Mouse (Mus musculus): ENCODE measurements around the gene Ptpn5. TPM values are rescaled to one million over a fixed set of nuclear protein-coding genes. Genes with fewer than 3 reads are reported as not detected.

Gene Ptpn5
- polyA plus RNA-seq, 1 experiment from 2014 or later: 6.9 TPM

GRCm38 (mm10) chr7:47102970-47103369 lies 30.5 kb downstream of the Ptpn5 start:
- no peaks in the 10 kb centered on the region for H3K27me3 ChIP-seq (ENCODE audit: control insufficient read depth, insufficient read depth, low read depth, low read length)
- H3K27ac ChIP-seq (ENCODE audit: low read length): no peak overlapping the region
- no peak overlapping the region for H3K9ac ChIP-seq (ENCODE audit: low read length)
- no peak overlapping the region for H3K4me2 ChIP-seq (ENCODE audit: low read depth, low read length)
- H3K4me3 ChIP-seq (ENCODE audit: low read length): no peak overlapping the region
- 52% methylated on average over 2 of the region's 2 CpGs for WGBS
- H3K9me3 ChIP-seq (ENCODE audit: control insufficient read depth, low read length): no peaks in the 10 kb centered on the region
- no peaks in the 10 kb centered on the region for H3K36me3 ChIP-seq (ENCODE audit: control insufficient read depth, insufficient read depth, low read length)
- H3K4me1 ChIP-seq (replicated peaks; ENCODE audit: control insufficient read depth, insufficient read depth, low read length): peaks cover 5% of the 10 kb centered on the region; the same call in 1 of the 2 replicates
- ATAC-seq (ENCODE audit: low read depth): no peak

DNA sequence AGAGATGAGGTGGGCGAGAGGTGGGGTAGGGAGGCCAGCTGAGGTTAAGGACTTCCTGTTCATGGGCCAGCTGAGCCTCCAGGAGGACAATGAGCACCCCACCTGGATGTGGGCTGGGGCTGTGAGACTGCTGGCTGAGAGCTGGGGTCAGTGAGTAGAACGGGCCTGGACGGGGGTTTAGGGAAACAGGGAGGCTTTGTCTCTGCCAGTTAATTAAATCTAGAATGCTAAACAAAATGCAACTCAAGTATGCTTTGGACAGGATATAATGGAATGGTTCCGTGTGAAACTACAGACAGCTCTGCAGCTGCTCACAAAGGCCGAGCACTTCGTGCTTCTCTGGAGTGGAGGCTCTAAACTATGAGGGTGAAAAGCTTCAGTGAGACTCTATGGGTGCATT lies 32.9 kb downstream of the Ptpn5 start:
- no peaks in the 10 kb centered on the region for H3K9me3 ChIP-seq (ENCODE audit: control insufficient read depth, low read length)
- WGBS: 39% methylated on average over 6 of the region's 6 CpGs
- no peak overlapping the region for H3K4me2 ChIP-seq (ENCODE audit: low read depth, low read length)
- no peak overlapping the region for H3K9ac ChIP-seq (ENCODE audit: low read length)
- no peak overlapping the region for H3K4me3 ChIP-seq (ENCODE audit: low read length)
- ATAC-seq (ENCODE audit: low read depth): peak; percentile 80
- 0 out of 2 replicates have a peak, but pooled peaks cover 2% of the 10 kb centered on the region for H3K4me1 ChIP-seq (replicated peaks; ENCODE audit: control insufficient read depth, insufficient read depth, low read length)
- H3K36me3 ChIP-seq (ENCODE audit: control insufficient read depth, insufficient read depth, low read length): no peaks in the 10 kb centered on the region
- peak overlapping the region; percentile 51 for H3K27ac ChIP-seq (ENCODE audit: low read length)
- H3K27me3 ChIP-seq (ENCODE audit: control insufficient read depth, insufficient read depth, low read depth, low read length): no peaks in the 10 kb centered on the region

- 0 out of 2 replicates have a peak, but pooled peaks cover 2% of the 10 kb centered on the region for H3K4me1 ChIP-seq (replicated peaks; ENCODE audit: control insufficient read depth, insufficient read depth, low read length)
- no peaks in the 10 kb centered on the region for H3K36me3 ChIP-seq (ENCODE audit: control insufficient read depth, insufficient read depth, low read length)
- no peak overlapping the region for H3K9ac ChIP-seq (ENCODE audit: low read length)
- H3K9me3 ChIP-seq (ENCODE audit: control insufficient read depth, low read length): no peaks in the 10 kb centered on the region
- H3K27ac ChIP-seq (ENCODE audit: low read length): no peak overlapping the region
- ATAC-seq (ENCODE audit: low read depth): no peak
- 76% methylated on average over 7 of the region's 7 CpGs for WGBS
- H3K4me2 ChIP-seq (ENCODE audit: low read depth, low read length): no peak overlapping the region
- H3K27me3 ChIP-seq (ENCODE audit: control insufficient read depth, insufficient read depth, low read depth, low read length): no peaks in the 10 kb centered on the region
- H3K4me3 ChIP-seq (ENCODE audit: low read length): no peak overlapping the region
These were observed 34.2 kb downstream of the Ptpn5 start for GRCm38 (mm10) chr7:47099306-47099705.

DNA sequence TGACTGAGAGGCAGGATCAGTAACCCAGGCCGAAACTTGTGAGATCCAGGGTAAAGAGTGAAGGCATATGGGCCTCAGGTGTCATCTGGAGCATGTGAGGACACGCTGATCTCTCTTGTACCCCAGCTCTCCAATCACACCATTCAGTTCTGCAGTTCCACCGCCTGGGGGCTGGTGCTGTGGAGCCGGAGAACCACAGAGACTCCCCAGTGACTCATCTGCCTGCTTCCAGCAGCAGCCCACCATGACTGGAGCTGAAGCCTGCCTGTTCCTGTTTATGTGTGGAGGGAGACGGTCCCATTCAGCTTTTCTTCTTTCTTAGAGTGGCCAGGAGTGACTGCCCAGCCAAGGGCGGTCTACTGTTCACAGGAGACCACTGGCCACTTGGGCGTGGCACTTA lies 35.4 kb downstream of the Ptpn5 start:
- Histone ChIP-seq H3K4me3 (ENCODE audit: low read length) (no peak overlapping the region), H3K36me3 (ENCODE audit: control insufficient read depth, insufficient read depth, low read length) (no peaks in the 10 kb centered on the region), H3K4me1 (replicated peaks; ENCODE audit: control insufficient read depth, insufficient read depth, low read length) (no peaks in the 10 kb centered on the region), H3K27me3 (ENCODE audit: control insufficient read depth, insufficient read depth, low read depth, low read length) (no peaks in the 10 kb centered on the region), H3K4me2 (ENCODE audit: low read depth, low read length) (no peak overlapping the region), H3K27ac (ENCODE audit: low read length) (no peak overlapping the region), H3K9me3 (ENCODE audit: control insufficient read depth, low read length) (no peaks in the 10 kb centered on the region), H3K9ac (ENCODE audit: low read length) (no peak overlapping the region)
- no peak for ATAC-seq (ENCODE audit: low read depth)
- 67% methylated on average over 7 of the region's 7 CpGs for WGBS

DNA sequence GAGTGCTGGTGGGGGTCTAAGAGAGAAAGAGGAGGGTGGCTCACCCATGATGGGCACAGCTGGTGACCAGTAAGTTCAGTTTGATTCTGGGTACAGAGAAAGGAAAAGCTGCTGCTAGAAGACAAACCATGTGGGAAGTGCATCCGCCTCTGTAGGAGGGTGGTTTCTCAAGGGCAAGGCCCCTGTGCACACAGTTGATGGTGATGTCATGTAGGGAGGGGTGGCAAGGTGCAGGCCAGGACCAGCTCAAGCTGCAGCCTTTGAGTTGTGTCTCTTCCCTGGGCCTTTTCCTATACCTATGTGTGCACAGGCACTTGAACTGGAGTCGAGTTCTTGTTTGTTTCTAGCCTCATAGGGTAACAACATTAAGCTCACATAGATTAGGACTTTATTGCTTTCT lies 38.5 kb downstream of the Ptpn5 start:
- no peaks in the 10 kb centered on the region for H3K4me1 ChIP-seq (replicated peaks; ENCODE audit: control insufficient read depth, insufficient read depth, low read length)
- ATAC-seq (ENCODE audit: low read depth): no peak
- no peaks in the 10 kb centered on the region for H3K36me3 ChIP-seq (ENCODE audit: control insufficient read depth, insufficient read depth, low read length)
- no peak overlapping the region for H3K27ac ChIP-seq (ENCODE audit: low read length)
- 40% methylated on average over 2 of the region's 2 CpGs for WGBS
- no peak overlapping the region for H3K4me3 ChIP-seq (ENCODE audit: low read length)
- H3K9me3 ChIP-seq (ENCODE audit: control insufficient read depth, low read length): no peaks in the 10 kb centered on the region
- H3K4me2 ChIP-seq (ENCODE audit: low read depth, low read length): no peak overlapping the region
- H3K9ac ChIP-seq (ENCODE audit: low read length): no peak overlapping the region
- H3K27me3 ChIP-seq (ENCODE audit: control insufficient read depth, insufficient read depth, low read depth, low read length): no peaks in the 10 kb centered on the region

- no peaks in the 10 kb centered on the region for H3K36me3 ChIP-seq (ENCODE audit: control insufficient read depth, insufficient read depth, low read length)
- H3K27me3 ChIP-seq (ENCODE audit: control insufficient read depth, insufficient read depth, low read depth, low read length): no peaks in the 10 kb centered on the region
- H3K4me3 ChIP-seq (ENCODE audit: low read length): no peak overlapping the region
- 86% methylated on average over 5 of the region's 5 CpGs for WGBS
- no peaks in the 10 kb centered on the region for H3K4me1 ChIP-seq (replicated peaks; ENCODE audit: control insufficient read depth, insufficient read depth, low read length)
- H3K9me3 ChIP-seq (ENCODE audit: control insufficient read depth, low read length): no peaks in the 10 kb centered on the region
- H3K27ac ChIP-seq (ENCODE audit: low read length): no peak overlapping the region
- H3K4me2 ChIP-seq (ENCODE audit: low read depth, low read length): no peak overlapping the region
- H3K9ac ChIP-seq (ENCODE audit: low read length): no peak overlapping the region
- no peak for ATAC-seq (ENCODE audit: low read depth)
These were observed 39.5 kb downstream of the Ptpn5 start for GRCm38 (mm10) chr7:47093935-47094334.

DNA sequence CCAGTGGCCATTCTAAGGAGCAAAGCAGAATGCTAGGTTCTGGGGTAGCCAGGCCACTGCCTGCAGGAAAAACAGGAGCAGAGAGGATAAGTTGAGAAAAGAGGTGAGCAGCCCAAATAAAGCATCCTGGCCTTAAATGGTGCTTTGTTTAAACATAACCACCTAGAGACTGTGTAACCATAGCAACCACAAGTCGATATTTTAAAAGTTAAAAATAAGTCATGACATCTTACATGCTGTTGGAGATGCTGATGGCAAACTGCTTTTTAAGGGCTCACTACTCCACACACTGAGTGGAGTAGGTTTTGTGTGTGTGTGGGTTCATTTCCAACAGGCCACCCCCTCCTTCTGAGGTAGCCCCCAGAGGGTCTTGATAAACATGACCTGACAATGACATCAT lies 48.4 kb downstream of the Ptpn5 start:
- Histone ChIP-seq H3K36me3 (ENCODE audit: control insufficient read depth, insufficient read depth, low read length) (no peaks in the 10 kb centered on the region), H3K27me3 (ENCODE audit: control insufficient read depth, insufficient read depth, low read depth, low read length) (no peaks in the 10 kb centered on the region), H3K9me3 (ENCODE audit: control insufficient read depth, low read length) (no peaks in the 10 kb centered on the region), H3K4me1 (replicated peaks; ENCODE audit: control insufficient read depth, insufficient read depth, low read length) (peaks cover 7% of the 10 kb centered on the region), H3K4me2 (ENCODE audit: low read depth, low read length) (no peak overlapping the region), H3K4me3 (ENCODE audit: low read length) (no peak overlapping the region), H3K27ac (ENCODE audit: low read length) (no peak overlapping the region), H3K9ac (ENCODE audit: low read length) (no peak overlapping the region)
- 34% methylated on average over 1 of the region's 1 CpGs for WGBS
- ATAC-seq (ENCODE audit: low read depth): no peak

DNA sequence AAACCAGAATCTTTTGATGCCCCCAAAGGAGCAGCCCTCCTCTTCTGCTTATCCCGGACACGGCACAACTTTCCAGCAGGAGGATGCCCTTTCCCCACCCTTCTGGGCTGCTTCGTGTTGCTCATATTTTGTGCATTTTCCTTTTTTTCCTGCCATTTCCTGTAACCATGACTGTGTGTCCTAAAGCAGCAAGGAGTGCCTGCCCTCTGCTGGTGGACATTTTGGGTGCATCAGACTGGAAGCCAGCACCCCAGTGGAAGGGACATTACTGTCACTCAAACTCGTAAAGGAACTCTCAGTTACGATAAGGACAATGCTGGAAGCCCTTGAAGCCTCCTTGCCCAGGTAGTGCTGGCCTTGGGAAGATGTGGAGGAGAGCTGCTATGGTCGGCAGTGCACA lies 52.2 kb downstream of the Ptpn5 start:
- ATAC-seq (ENCODE audit: low read depth): peak; percentile 73
- no peak overlapping the region for H3K4me2 ChIP-seq (ENCODE audit: low read depth, low read length)
- 14% methylated on average over 6 of the region's 6 CpGs for WGBS

GRCm38 (mm10) chr7:47080868-47081267 lies 52.6 kb downstream of the Ptpn5 start:
- Histone ChIP-seq H3K9ac (ENCODE audit: low read length) (peak overlapping the region; percentile 22; the same call in 1 of the 2 replicates), H3K27me3 (ENCODE audit: control insufficient read depth, insufficient read depth, low read depth, low read length) (no peaks in the 10 kb centered on the region), H3K4me1 (replicated peaks; ENCODE audit: control insufficient read depth, insufficient read depth, low read length) (peaks cover 7% of the 10 kb centered on the region), H3K4me3 (ENCODE audit: low read length) (no peak overlapping the region), H3K9me3 (ENCODE audit: control insufficient read depth, low read length) (no peaks in the 10 kb centered on the region), H3K27ac (ENCODE audit: low read length) (no peak overlapping the region), H3K36me3 (ENCODE audit: control insufficient read depth, insufficient read depth, low read length) (no peaks in the 10 kb centered on the region), H3K4me2 (ENCODE audit: low read depth, low read length) (no peak overlapping the region)
- ATAC-seq (ENCODE audit: low read depth): peak; percentile 65
- WGBS: 36% methylated on average over 3 of the region's 3 CpGs

More for the DNA sequence above, 52.2 kb downstream of the Ptpn5 start:
- H3K9ac ChIP-seq (ENCODE audit: low read length): peak overlapping the region; percentile 22; the same call in 1 of the 2 replicates
- no peaks in the 10 kb centered on the region for H3K36me3 ChIP-seq (ENCODE audit: control insufficient read depth, insufficient read depth, low read length)
- no peak overlapping the region for H3K4me3 ChIP-seq (ENCODE audit: low read length)
- no peaks in the 10 kb centered on the region for H3K9me3 ChIP-seq (ENCODE audit: control insufficient read depth, low read length)
- no peak overlapping the region for H3K27ac ChIP-seq (ENCODE audit: low read length)
- no peaks in the 10 kb centered on the region for H3K27me3 ChIP-seq (ENCODE audit: control insufficient read depth, insufficient read depth, low read depth, low read length)
- H3K4me1 ChIP-seq (replicated peaks; ENCODE audit: control insufficient read depth, insufficient read depth, low read length): peaks cover 7% of the 10 kb centered on the region

GRCm38 (mm10) chr7:47077451-47077850 lies 56.0 kb downstream of the Ptpn5 start:
- no peaks in the 10 kb centered on the region for H3K36me3 ChIP-seq (ENCODE audit: control insufficient read depth, insufficient read depth, low read length)
- no peaks in the 10 kb centered on the region for H3K27me3 ChIP-seq (ENCODE audit: control insufficient read depth, insufficient read depth, low read depth, low read length)
- H3K4me1 ChIP-seq (replicated peaks; ENCODE audit: control insufficient read depth, insufficient read depth, low read length): peaks cover 20% of the 10 kb centered on the region
- H3K9ac ChIP-seq (ENCODE audit: low read length): no peak overlapping the region
- H3K4me3 ChIP-seq (ENCODE audit: low read length): no peak overlapping the region
- ATAC-seq (ENCODE audit: low read depth): no peak
- H3K9me3 ChIP-seq (ENCODE audit: control insufficient read depth, low read length): no peaks in the 10 kb centered on the region
- WGBS: 58% methylated on average over 8 of the region's 8 CpGs
- H3K4me2 ChIP-seq (ENCODE audit: low read depth, low read length): no peak overlapping the region
- no peak overlapping the region for H3K27ac ChIP-seq (ENCODE audit: low read length)

Data from lung, embryonic 16.5 days (tissue).